Mouse (Mus musculus): ENCODE measurements around the gene Hdac1. TPM values are rescaled to one million over a fixed set of nuclear protein-coding genes. Genes with fewer than 3 reads are reported as not detected.

The Hdac1 gene
- polyA plus RNA-seq, 1 experiment, result 96.7 TPM

GRCm38 (mm10) chr4:129513086-129513767 lies 29.3 kb downstream of the Hdac1 start, which contains the start of gene Marcksl1:
Marcksl1 (plus strand) TSS chr4:129513581.
- TF ChIP-seq CTCF (IDR thresholded peaks at IDR 0.05; ENCODE audit: control insufficient read depth, insufficient read depth, insufficient read length) (no peak), MAX (IDR thresholded peaks at IDR 0.05) (no peak), USF1 (IDR thresholded peaks at IDR 0.05; ENCODE audit: low read depth) (no peak), MYOD1 (IDR thresholded peaks at IDR 0.05; ENCODE audit: control insufficient read depth, insufficient read length, low read depth) (no peak), FOSL1 (IDR thresholded peaks at IDR 0.05; ENCODE audit: insufficient read depth, low read length, poor library complexity, severe bottlenecking) (no peak), CEBPB (IDR thresholded peaks at IDR 0.05; ENCODE audit: low read depth) (no peak), MYOG (IDR thresholded peaks at IDR 0.05; ENCODE audit: control insufficient read depth, extremely low read depth, insufficient read length) (no peak)
- H3K4me3 ChIP-seq (ENCODE audit: insufficient read depth, poor library complexity, severe bottlenecking), result peak within 1 kb of the TSS; percentile 78

GRCm38 (mm10) chr4:129511413-129512096 lies 31.0 kb downstream of the Hdac1 start:
- peaks cover 20% of the 10 kb centered on the region for H3K79me2 ChIP-seq (ENCODE audit: control insufficient read depth, insufficient read depth)
- no peak overlapping the region for H3ac ChIP-seq (ENCODE audit: control insufficient read depth, insufficient read length, low read depth)
- no peak overlapping the region for H3K4me3 ChIP-seq (ENCODE audit: insufficient read depth, poor library complexity, severe bottlenecking)
- peaks cover 3% of the 10 kb centered on the region for H3K79me3 ChIP-seq (ENCODE audit: low read depth)
- TF ChIP-seq MAX (IDR thresholded peaks at IDR 0.05) (no peak), MYOG (IDR thresholded peaks at IDR 0.05; ENCODE audit: control insufficient read depth, extremely low read depth, insufficient read length) (no peak), FOSL1 (IDR thresholded peaks at IDR 0.05; ENCODE audit: insufficient read depth, low read length, poor library complexity, severe bottlenecking) (no peak), USF1 (IDR thresholded peaks at IDR 0.05; ENCODE audit: low read depth) (no peak), CTCF (IDR thresholded peaks at IDR 0.05; ENCODE audit: control insufficient read depth, insufficient read depth, insufficient read length) (no peak), MYOD1 (IDR thresholded peaks at IDR 0.05; ENCODE audit: control insufficient read depth, insufficient read length, low read depth) (no peak), CEBPB (IDR thresholded peaks at IDR 0.05; ENCODE audit: low read depth) (no peak)
- peaks cover under 1% of the 10 kb centered on the region for H3K36me3 ChIP-seq (ENCODE audit: control insufficient read depth, insufficient read depth)
- H3K27me3 ChIP-seq (ENCODE audit: control insufficient read depth, insufficient read depth, insufficient read length), result no peaks in the 10 kb centered on the region

More at GRCm38 (mm10) chr4:129513086-129513767, 29.3 kb downstream of the Hdac1 start, which contains the start of gene Marcksl1:
- Histone ChIP-seq H3K36me3 (ENCODE audit: control insufficient read depth, insufficient read depth) (peaks cover 11% of the 10 kb centered on the region), H3K79me2 (ENCODE audit: control insufficient read depth, insufficient read depth) (peaks cover 20% of the 10 kb centered on the region), H3K27me3 (ENCODE audit: control insufficient read depth, insufficient read depth, insufficient read length) (no peaks in the 10 kb centered on the region), H3ac (ENCODE audit: control insufficient read depth, insufficient read length, low read depth) (peak within 1 kb of the TSS; percentile 95), H3K79me3 (ENCODE audit: low read depth) (peaks cover 3% of the 10 kb centered on the region)

- Histone ChIP-seq H3K4me3 (ENCODE audit: insufficient read depth, poor library complexity, severe bottlenecking) (no peak overlapping the region), H3K36me3 (ENCODE audit: control insufficient read depth, insufficient read depth) (no peaks in the 10 kb centered on the region), H3K79me2 (ENCODE audit: control insufficient read depth, insufficient read depth) (peaks cover 20% of the 10 kb centered on the region), H3ac (ENCODE audit: control insufficient read depth, insufficient read length, low read depth) (no peak overlapping the region), H3K27me3 (ENCODE audit: control insufficient read depth, insufficient read depth, insufficient read length) (no peaks in the 10 kb centered on the region), H3K79me3 (ENCODE audit: low read depth) (peaks cover 3% of the 10 kb centered on the region)
- TF ChIP-seq CTCF (IDR thresholded peaks at IDR 0.05; ENCODE audit: control insufficient read depth, insufficient read depth, insufficient read length) (no peak), MYOG (IDR thresholded peaks at IDR 0.05; ENCODE audit: control insufficient read depth, extremely low read depth, insufficient read length) (no peak), CEBPB (IDR thresholded peaks at IDR 0.05; ENCODE audit: low read depth) (no peak), MAX (IDR thresholded peaks at IDR 0.05) (no peak), USF1 (IDR thresholded peaks at IDR 0.05; ENCODE audit: low read depth) (no peak), FOSL1 (IDR thresholded peaks at IDR 0.05; ENCODE audit: insufficient read depth, low read length, poor library complexity, severe bottlenecking) (no peak), MYOD1 (IDR thresholded peaks at IDR 0.05; ENCODE audit: control insufficient read depth, insufficient read length, low read depth) (no peak)
Measured at GRCm38 (mm10) chr4:129510723-129511412, 31.6 kb downstream of the Hdac1 start.

- Histone ChIP-seq H3K79me3 (ENCODE audit: low read depth) (peaks cover 2% of the 10 kb centered on the region), H3ac (ENCODE audit: control insufficient read depth, insufficient read length, low read depth) (no peak overlapping the region), H3K27me3 (ENCODE audit: control insufficient read depth, insufficient read depth, insufficient read length) (no peaks in the 10 kb centered on the region), H3K36me3 (ENCODE audit: control insufficient read depth, insufficient read depth) (no peaks in the 10 kb centered on the region), H3K4me3 (ENCODE audit: insufficient read depth, poor library complexity, severe bottlenecking) (no peak overlapping the region), H3K79me2 (ENCODE audit: control insufficient read depth, insufficient read depth) (peaks cover 11% of the 10 kb centered on the region)
- TF ChIP-seq MYOG (IDR thresholded peaks at IDR 0.05; ENCODE audit: control insufficient read depth, extremely low read depth, insufficient read length) (no peak), CTCF (IDR thresholded peaks at IDR 0.05; ENCODE audit: control insufficient read depth, insufficient read depth, insufficient read length) (no peak), MAX (IDR thresholded peaks at IDR 0.05) (no peak), USF1 (IDR thresholded peaks at IDR 0.05; ENCODE audit: low read depth) (no peak), MYOD1 (IDR thresholded peaks at IDR 0.05; ENCODE audit: control insufficient read depth, insufficient read length, low read depth) (no peak), FOSL1 (IDR thresholded peaks at IDR 0.05; ENCODE audit: insufficient read depth, low read length, poor library complexity, severe bottlenecking) (no peak), CEBPB (IDR thresholded peaks at IDR 0.05; ENCODE audit: low read depth) (no peak)
Measured at GRCm38 (mm10) chr4:129509650-129510049, 32.9 kb downstream of the Hdac1 start.
